In the genomic region with DNA sequence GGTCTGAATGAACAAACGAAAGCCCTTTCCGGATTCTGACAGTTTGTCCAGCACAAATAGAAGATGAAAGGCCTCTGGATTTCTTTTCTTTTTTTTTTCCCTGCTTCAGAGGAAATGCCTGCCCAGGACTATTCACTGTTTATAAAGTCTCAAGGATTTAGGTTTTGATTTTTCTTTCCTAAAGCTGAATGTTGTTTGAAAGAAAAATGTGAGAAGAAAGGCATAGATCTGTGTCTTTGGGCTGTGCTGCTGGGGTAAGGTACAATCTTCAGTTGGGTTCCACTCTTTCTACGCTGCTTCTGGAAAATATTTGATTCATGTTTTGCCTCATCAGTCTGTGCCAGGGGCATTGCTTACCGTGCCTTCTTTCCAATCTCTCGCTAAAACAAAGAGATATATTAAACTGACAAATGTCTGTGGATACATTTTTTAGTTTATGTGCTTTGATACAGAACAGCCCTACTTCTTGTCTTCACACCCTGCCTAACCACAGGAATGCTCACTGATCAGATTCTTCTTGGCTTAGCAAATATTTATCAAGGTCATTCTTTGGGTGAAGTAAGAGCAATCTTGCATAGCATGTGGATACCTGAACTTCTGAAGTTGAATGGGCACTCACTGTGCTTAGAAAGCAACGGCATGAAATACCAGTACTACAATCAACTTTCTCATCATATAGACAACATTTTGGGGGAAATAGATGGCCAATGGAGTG, we compare ENCODE assay signal across 19 mouse cellular contexts.
DNase-seq lines count a peak whose midpoint lies in the region; ATAC-seq and TF ChIP-seq lines count a peak whose summit lies in the region.
"Had no signal": no experiment of that assay in that cellular context is flagged by ENCODE, and none has a peak within 500 bp of the region (broad histone marks: within the 10 kb centered on the region; RNA-seq: fewer than 3 reads in every experiment).

No protein-coding gene starts in this region.

- no peaks in the 10 kb centered on the region for H3K9me3 ChIP-seq in heart, postnatal 0 days (replicated peaks; ENCODE audit: control insufficient read depth, low read length)
- no peaks in the 10 kb centered on the region for H3K9me3 ChIP-seq in lung, embryonic 15.5 days
- H3K9me3 ChIP-seq in liver, embryonic 15.5 days (replicated peaks): no peaks in the 10 kb centered on the region
- H3K9me3 ChIP-seq: embryonic facial prominence, embryonic 15.5 days; G1E had no signal

- H3K4me1 ChIP-seq in heart, postnatal 0 days (ENCODE audit: control insufficient read depth, insufficient read depth): peaks cover 19% of the 10 kb centered on the region
- H3K4me1 ChIP-seq in lung, embryonic 15.5 days: peaks cover 14% of the 10 kb centered on the region
- H3K4me1 ChIP-seq in liver, embryonic 15.5 days (replicated peaks): peaks cover 2% of the 10 kb centered on the region; the same call in 1 of the 2 replicates
- H3K4me1 ChIP-seq: embryonic facial prominence, embryonic 15.5 days had no signal

- no peak for TF ChIP-seq CTCF in heart, postnatal 0 days (IDR thresholded peaks at IDR 0.05; ENCODE audit: low read depth)
- TF ChIP-seq CTCF in left cerebral cortex, adult 2 months (IDR thresholded peaks at IDR 0.05): no peak

- no peak for DNase-seq in heart, postnatal 0 days (ENCODE audit: low spot score)
- no peak for DNase-seq in heart, postnatal 14 days
- no peak for DNase-seq in lung, postnatal 4 days
- peak; percentile 61 for DNase-seq in lung, postnatal 36 days
- DNase-seq in left cerebral cortex, adult 2 months (ENCODE audit: extremely low spot score in 1 of 2, low spot score in 2 of 2): no peak
- DNase-seq in layer of hippocampus, adult 8-10 months (ENCODE audit: low spot score in 2 of 2): no peak
- DNase-seq: cerebellum, adult 9-11 months; embryo, embryonic 11 days; gastrocnemius, postnatal 36 days; kidney, adult 8-10 months; left cerebral cortex, postnatal 4 days; spleen, adult 18-20 months; thymus, postnatal 36 days had no signal

- H3K36me3 ChIP-seq in heart, postnatal 0 days (replicated peaks; ENCODE audit: control insufficient read depth, insufficient read depth, low read length): no peaks in the 10 kb centered on the region
- H3K36me3 ChIP-seq in lung, embryonic 15.5 days: no peaks in the 10 kb centered on the region
- no peaks in the 10 kb centered on the region for H3K36me3 ChIP-seq in liver, embryonic 15.5 days (replicated peaks)
- H3K36me3 ChIP-seq: embryonic facial prominence, embryonic 15.5 days; G1E had no signal

- intact Hi-C loops in heart, postnatal 14 days (cut with DNase I): loop anchor here (5.0 kb wide), 1 partner anchor 49 kb away; no protein-coding TSS in a partner anchor
- intact Hi-C loops in left cerebral cortex, adult 2 months (cut with DNase I): no loop called here

- no peak for ATAC-seq in heart, postnatal 0 days (ENCODE audit: insufficient read depth, low read depth)
- ATAC-seq in lung, embryonic 15.5 days (ENCODE audit: borderline replicate concordance, extremely low read depth, low FRiP score, low TSS enrichment): peak; percentile 79; the same call in 1 of the 2 replicates
- ATAC-seq in liver, embryonic 15.5 days (ENCODE audit: insufficient read depth): no peak
- ATAC-seq: CD4-positive, CD25-positive, alpha-beta regulatory T cell, adult 4 months had no signal

- no peaks in the 10 kb centered on the region for H3K27me3 ChIP-seq in heart, postnatal 0 days (ENCODE audit: control insufficient read depth, insufficient read depth, low read length)
- H3K27me3 ChIP-seq in lung, embryonic 15.5 days: no peaks in the 10 kb centered on the region
- no peaks in the 10 kb centered on the region for H3K27me3 ChIP-seq in liver, embryonic 15.5 days
- H3K27me3 ChIP-seq: embryonic facial prominence, embryonic 15.5 days had no signal

- no peak for TF ChIP-seq EP300 in heart, postnatal 0 days (IDR thresholded peaks at IDR 0.05; ENCODE audit: low read depth)

- WGBS in heart, postnatal 0 days: 67% methylated on average over 6 of the region's 6 CpGs
- WGBS in lung, embryonic 15.5 days: 21% methylated on average over 6 of the region's 6 CpGs
- 62% methylated on average over 6 of the region's 6 CpGs for WGBS in liver, embryonic 15.5 days (ENCODE audit: insufficient replicate concordance)

- no peak overlapping the region for H3K4me2 ChIP-seq in heart, postnatal 0 days (ENCODE audit: low read depth, low read length)
- peak overlapping the region; percentile 35 for H3K4me2 ChIP-seq in lung, embryonic 15.5 days
- peak overlapping the region; percentile 12; the same call in 1 of the 2 replicates for H3K4me2 ChIP-seq in liver, embryonic 15.5 days
- H3K4me2 ChIP-seq: embryonic facial prominence, embryonic 15.5 days had no signal

- no peak overlapping the region for H3K4me3 ChIP-seq in heart, postnatal 0 days (ENCODE audit: low read depth, low read length)
- 0 out of 2 replicates have a peak overlapping the region, but pooled peaks have one; percentile 9 for H3K4me3 ChIP-seq in lung, embryonic 15.5 days
- no peak overlapping the region for H3K4me3 ChIP-seq in liver, embryonic 15.5 days (replicated peaks)
- H3K4me3 ChIP-seq in left cerebral cortex, adult 2 months: no peak overlapping the region
- H3K4me3 ChIP-seq: embryonic facial prominence, embryonic 15.5 days had no signal

- no peak overlapping the region for H3K9ac ChIP-seq in heart, postnatal 0 days (replicated peaks; ENCODE audit: low read depth, low read length)
- H3K9ac ChIP-seq in lung, embryonic 15.5 days: no peak overlapping the region
- H3K9ac ChIP-seq in liver, embryonic 15.5 days: no peak overlapping the region
- H3K9ac ChIP-seq: embryonic facial prominence, embryonic 15.5 days; liver, embryonic 14.5 days had no signal

- H3K27ac ChIP-seq in heart, postnatal 0 days (ENCODE audit: low read depth): peak overlapping the region; percentile 20
- H3K27ac ChIP-seq in lung, embryonic 15.5 days: peak overlapping the region; percentile 88
- no peak overlapping the region for H3K27ac ChIP-seq in liver, embryonic 15.5 days (replicated peaks)
- H3K27ac ChIP-seq in left cerebral cortex, adult 2 months: no peak overlapping the region
- H3K27ac ChIP-seq: embryonic facial prominence, embryonic 15.5 days; liver, embryonic 14.5 days had no signal

Comparison
In these comparisons a context has a peak if more than half of its experiments do, and no peak if none do; other contexts are left out.
1. H3K27ac ChIP-seq: peak in heart, postnatal 0 days (single experiment) and lung, embryonic 15.5 days (single experiment); none in liver, embryonic 15.5 days (single experiment) and left cerebral cortex, adult 2 months (single experiment).